Mouse (Mus musculus): ENCODE results near the gene Vmn1r11. TPM values are rescaled to one million over a fixed set of nuclear protein-coding genes. Genes with fewer than 3 reads are reported as not detected.

Gene Vmn1r11
- not detected for polyA plus RNA-seq (2017; shearing (Covaris generic))

GRCm38 (mm10) chr6:57133155-57133554 is at the start of gene Vmn1r11:
Gene Vmn1r11, plus strand, starts transcription at chr6:57133455.

GRCm38 (mm10) chr6:57109154-57109553 is 24.1 kb upstream of the Vmn1r11 start, which contains the start of gene Vmn1r10:
Gene Vmn1r10, plus strand, starts transcription at chr6:57109454.

GRCm38 (mm10) chr6:57156619-57157018 is 23.4 kb downstream of the Vmn1r11 start, which contains the start of gene Vmn1r12:
Gene Vmn1r12, plus strand, starts transcription at chr6:57156919.

Other genes starting within 250 kb of the Vmn1r11 start
- 51.7 TPM for gene Nt5c3, start 209.5 kb upstream of the Vmn1r11 start, polyA plus RNA-seq (2017; shearing (Covaris generic))
- not detected for gene Vmn1r4, start 209.4 kb upstream of the Vmn1r11 start, polyA plus RNA-seq (2017; shearing (Covaris generic))
- not detected for gene Vmn1r5, start 163.2 kb upstream of the Vmn1r11 start, polyA plus RNA-seq (2017; shearing (Covaris generic))
- gene Vmn1r6, start 136.2 kb upstream of the Vmn1r11 start, polyA plus RNA-seq (2017; shearing (Covaris generic)) = 0.04 TPM
- gene Vmn1r7, start 108.1 kb upstream of the Vmn1r11 start, polyA plus RNA-seq (2017; shearing (Covaris generic)) = not detected
- not detected for gene Vmn1r8, start 101.2 kb upstream of the Vmn1r11 start, polyA plus RNA-seq (2017; shearing (Covaris generic))
- not detected for gene Vmn1r9, start 66.7 kb upstream of the Vmn1r11 start, polyA plus RNA-seq (2017; shearing (Covaris generic))
- not detected for gene Vmn1r10, start 24.0 kb upstream of the Vmn1r11 start, polyA plus RNA-seq (2017; shearing (Covaris generic))
- not detected for gene Vmn1r12, start 23.5 kb downstream of the Vmn1r11 start, polyA plus RNA-seq (2017; shearing (Covaris generic))
- 0.24 TPM for gene Vmn1r13, start 69.8 kb downstream of the Vmn1r11 start, polyA plus RNA-seq (2017; shearing (Covaris generic))
- not detected for gene Vmn1r14, start 98.2 kb downstream of the Vmn1r11 start, polyA plus RNA-seq (2017; shearing (Covaris generic))
- gene Vmn1r15, start 124.5 kb downstream of the Vmn1r11 start, polyA plus RNA-seq (2017; shearing (Covaris generic)) = not detected
- not detected for gene Vmn1r16, start 196.0 kb downstream of the Vmn1r11 start, polyA plus RNA-seq (2017; shearing (Covaris generic))
- not detected for gene Vmn1r17, start 230.3 kb downstream of the Vmn1r11 start, polyA plus RNA-seq (2017; shearing (Covaris generic))

All from activated CD4-positive, CD25-positive, alpha-beta regulatory T cell, adult 9 weeks (primary cell).